1 mouse cellular context compared by ENCODE assay signal in the genomic region with DNA sequence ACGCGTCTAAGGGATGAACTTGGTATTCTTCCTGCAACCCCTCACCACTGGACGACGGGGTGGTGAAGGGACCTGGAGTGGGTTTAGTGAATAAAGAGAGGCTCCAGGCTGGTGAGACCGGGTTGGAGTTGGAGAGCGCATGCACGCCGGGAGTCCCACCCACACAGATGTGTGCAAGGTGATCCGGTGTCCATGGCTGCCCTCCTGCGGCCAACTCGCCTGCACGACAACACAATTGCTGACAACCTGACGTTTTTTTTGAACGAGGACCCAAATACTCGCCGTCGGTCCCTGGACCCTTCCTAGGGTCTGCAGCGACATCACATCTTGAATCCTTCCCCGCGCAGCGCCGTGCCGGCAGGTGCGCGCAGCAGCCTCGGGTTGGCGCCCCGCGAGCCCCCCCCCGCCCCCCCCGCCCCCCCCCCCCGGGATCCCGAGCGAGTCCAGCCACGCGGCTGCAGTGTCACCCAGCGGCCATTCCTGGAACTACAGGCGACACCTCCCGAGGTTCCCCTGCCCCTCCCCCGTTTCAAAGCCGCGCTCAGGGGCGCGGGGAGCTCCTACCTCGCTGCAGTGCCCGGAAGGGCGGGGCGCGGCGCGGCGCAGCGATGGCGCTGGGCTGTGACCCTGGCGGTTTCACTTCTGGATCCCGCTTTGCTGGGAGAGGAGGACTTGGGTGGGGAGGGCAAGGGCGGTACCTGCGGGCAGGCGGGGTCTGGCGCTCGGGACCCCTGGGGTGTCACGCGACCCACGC.
TF ChIP-seq lines count a peak whose summit lies in the region.

No protein-coding gene starts in this region.

TF ChIP-seq in myocyte, 11 proteins besides CTCF, POLR2A, EP300 and RAD21 (continued from another document):
- TF ChIP-seq SRF (IDR thresholded peaks at IDR 0.05; ENCODE audit: control insufficient read depth, insufficient read length, low read depth) (no peak), REST (IDR thresholded peaks at IDR 0.05; ENCODE audit: insufficient read depth, insufficient read length) (no peak)
